Comparison of ENCODE assay signal across 18 mouse cellular contexts in the genomic region with DNA sequence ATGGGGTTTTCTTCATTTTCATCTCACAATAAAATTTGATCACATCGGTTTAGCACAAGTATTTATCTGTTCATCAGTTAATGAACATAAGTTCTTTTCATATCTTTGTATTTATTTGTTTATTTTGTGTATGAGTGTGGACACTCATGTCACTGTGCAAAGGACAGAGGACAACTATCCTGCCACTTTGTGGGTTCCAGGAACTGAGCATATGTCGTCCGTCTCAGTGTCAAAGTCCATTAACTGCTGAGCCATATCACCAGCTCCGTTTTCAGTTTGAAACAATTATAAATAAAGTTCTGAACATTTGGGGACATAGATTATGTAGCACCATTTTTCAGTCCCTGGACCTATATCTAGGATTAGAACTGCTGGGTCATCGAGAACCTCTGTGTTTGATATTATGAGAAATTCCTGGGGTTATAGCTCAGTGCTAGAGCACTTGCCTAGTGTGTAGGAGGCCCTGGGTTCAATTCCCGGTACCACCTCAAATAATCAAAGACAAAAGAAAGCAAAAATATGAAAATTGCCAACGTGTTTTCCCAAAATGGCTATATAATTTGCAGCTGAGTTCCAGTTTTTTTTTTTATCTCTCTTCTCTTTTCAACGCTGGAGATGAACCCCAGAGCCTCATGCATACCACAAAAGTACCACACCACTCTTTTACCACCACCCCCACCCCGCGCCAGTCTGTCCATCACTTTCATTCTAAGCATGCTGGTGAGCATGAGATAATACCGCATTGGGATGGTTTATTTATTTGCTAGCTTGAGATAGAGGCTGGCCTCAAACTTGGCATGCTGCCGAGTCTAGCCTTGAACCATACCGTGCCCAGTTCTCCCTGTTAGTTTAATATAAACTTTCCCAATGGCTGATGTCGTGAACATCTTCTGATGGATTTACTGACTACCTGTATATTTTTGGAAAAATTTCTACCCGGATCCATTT. TPM values are rescaled to one million over a fixed set of nuclear protein-coding genes. Genes with fewer than 3 reads are reported as not detected.
DNase-seq lines count a peak whose midpoint lies in the region; ATAC-seq and TF ChIP-seq lines count a peak whose summit lies in the region.
"Had no signal": no experiment of that assay in that cellular context is flagged by ENCODE, and none has a peak within 500 bp of the region (broad histone marks: within the 10 kb centered on the region; RNA-seq: fewer than 3 reads in every experiment).

No protein-coding gene starts in this region.

- TF ChIP-seq POLR2A in thymus, adult 2 months (IDR thresholded peaks at IDR 0.05; ENCODE audit: control insufficient read depth, extremely low read depth, insufficient read depth, low read length, poor library complexity), result no peak

- DNase-seq in adrenal gland, postnatal 25 days, result peak; percentile 51
- DNase-seq in kidney, postnatal 14 days, result no peak
- no peak for DNase-seq in thymus, adult 2 months
- DNase-seq: B cell, adult 2 months; cerebellum, postnatal 25 days; gastrocnemius, adult 2 months; heart, adult 2 months; heart, postnatal 14 days; thymus, adult 18-20 months had no signal

- H3K36me3 ChIP-seq in kidney, embryonic 16.5 days (ENCODE audit: insufficient read depth, low read length), result no peaks in the 10 kb centered on the region
- H3K36me3 ChIP-seq in kidney, embryonic 15.5 days, result no peaks in the 10 kb centered on the region
- no peaks in the 10 kb centered on the region for H3K36me3 ChIP-seq in intestine, postnatal 0 days (ENCODE audit: control insufficient read depth, insufficient read depth)
- no peaks in the 10 kb centered on the region for H3K36me3 ChIP-seq in thymus, adult 2 months (ENCODE audit: control insufficient read depth, insufficient read depth, low read length)
- H3K36me3 ChIP-seq in neural tube, embryonic 15.5 days, result no peaks in the 10 kb centered on the region

- WGBS in kidney, embryonic 16.5 days, result 75% methylated on average over 15 of the region's 15 CpGs
- 81% methylated on average over 15 of the region's 15 CpGs for WGBS in kidney, embryonic 15.5 days
- 47% methylated on average over 15 of the region's 15 CpGs for WGBS in intestine, postnatal 0 days
- WGBS in thymus, adult 2 months, result 88% methylated on average over 15 of the region's 15 CpGs
- 88% methylated on average over 15 of the region's 15 CpGs for WGBS in neural tube, embryonic 15.5 days

- peak; percentile 39; the same call in 1 of the 2 replicates for ATAC-seq in kidney, embryonic 16.5 days (ENCODE audit: low FRiP score, low TSS enrichment)
- ATAC-seq in kidney, embryonic 15.5 days (replicated peaks; ENCODE audit: low FRiP score), result no peak
- peak; percentile 81 for ATAC-seq in intestine, postnatal 0 days
- peak; percentile 92 for ATAC-seq in megakaryocyte-erythroid progenitor cell, adult 5-6 weeks (replicated peaks; ENCODE audit: low FRiP score, low TSS enrichment, poor library complexity, severe bottlenecking)
- no peak for ATAC-seq in neural tube, embryonic 15.5 days (ENCODE audit: low FRiP score)
- ATAC-seq: forebrain, embryonic 14.5 days; midbrain, embryonic 13.5 days had no signal

- H3K27ac ChIP-seq in kidney, embryonic 16.5 days (ENCODE audit: low read length), result no peak overlapping the region
- no peak overlapping the region for H3K27ac ChIP-seq in kidney, embryonic 15.5 days
- peak overlapping the region; percentile 10 for H3K27ac ChIP-seq in intestine, postnatal 0 days (ENCODE audit: low read depth, low read length)
- no peak overlapping the region for H3K27ac ChIP-seq in thymus, adult 2 months (ENCODE audit: control insufficient read depth, insufficient read depth, low read length)
- no peak overlapping the region for H3K27ac ChIP-seq in neural tube, embryonic 15.5 days (replicated peaks)
- H3K27ac ChIP-seq: embryonic facial prominence, embryonic 13.5 days; gastrocnemius, adult 2 months; heart, adult 2 months had no signal

- peaks cover 8% of the 10 kb centered on the region for H3K9me3 ChIP-seq in kidney, embryonic 16.5 days (ENCODE audit: low read length)
- H3K9me3 ChIP-seq in kidney, embryonic 15.5 days (replicated peaks), result peaks cover 3% of the 10 kb centered on the region
- no peaks in the 10 kb centered on the region for H3K9me3 ChIP-seq in intestine, postnatal 0 days (ENCODE audit: control insufficient read depth)
- 0 out of 2 replicates have a peak, but pooled peaks cover 3% of the 10 kb centered on the region for H3K9me3 ChIP-seq in neural tube, embryonic 15.5 days (replicated peaks)
- H3K9me3 ChIP-seq: embryonic facial prominence, embryonic 13.5 days had no signal

- no peaks in the 10 kb centered on the region for H3K27me3 ChIP-seq in kidney, embryonic 16.5 days (ENCODE audit: insufficient read depth, low read length)
- no peaks in the 10 kb centered on the region for H3K27me3 ChIP-seq in kidney, embryonic 15.5 days
- H3K27me3 ChIP-seq in intestine, postnatal 0 days (replicated peaks; ENCODE audit: control insufficient read depth, insufficient read depth, low read length), result no peaks in the 10 kb centered on the region
- no peaks in the 10 kb centered on the region for H3K27me3 ChIP-seq in thymus, adult 2 months (ENCODE audit: control insufficient read depth, insufficient read depth, low read length)
- H3K27me3 ChIP-seq in neural tube, embryonic 15.5 days (replicated peaks), result no peaks in the 10 kb centered on the region
- H3K27me3 ChIP-seq: embryonic facial prominence, embryonic 13.5 days; limb, embryonic 12.5 days; midbrain, embryonic 13.5 days had no signal

- H3K4me1 ChIP-seq in kidney, embryonic 16.5 days (ENCODE audit: insufficient read depth, low read length), result peaks cover 12% of the 10 kb centered on the region; the same call in 1 of the 2 replicates
- peaks cover 19% of the 10 kb centered on the region; the same call in 1 of the 2 replicates for H3K4me1 ChIP-seq in kidney, embryonic 15.5 days
- H3K4me1 ChIP-seq in intestine, postnatal 0 days (replicated peaks; ENCODE audit: control insufficient read depth, insufficient read depth, low read length), result 0 out of 2 replicates have a peak, but pooled peaks cover 5% of the 10 kb centered on the region
- H3K4me1 ChIP-seq in thymus, adult 2 months (replicated peaks; ENCODE audit: control insufficient read depth, insufficient read depth, low read length), result peaks cover 3% of the 10 kb centered on the region; the same call in 1 of the 2 replicates
- H3K4me1 ChIP-seq in neural tube, embryonic 15.5 days, result peaks cover 14% of the 10 kb centered on the region

- H3K9ac ChIP-seq in kidney, embryonic 16.5 days (replicated peaks; ENCODE audit: low read length), result no peak overlapping the region
- no peak overlapping the region for H3K9ac ChIP-seq in kidney, embryonic 15.5 days
- H3K9ac ChIP-seq in intestine, postnatal 0 days (ENCODE audit: low read depth, low read length), result no peak overlapping the region
- H3K9ac ChIP-seq in neural tube, embryonic 15.5 days (replicated peaks), result no peak overlapping the region
- H3K9ac ChIP-seq: embryonic facial prominence, embryonic 13.5 days; limb, embryonic 12.5 days; midbrain, embryonic 13.5 days had no signal

- no peak for TF ChIP-seq CTCF in intestine, postnatal 0 days (IDR thresholded peaks at IDR 0.05; ENCODE audit: low read depth)
- TF ChIP-seq CTCF in thymus, adult 2 months (IDR thresholded peaks at IDR 0.05; ENCODE audit: borderline replicate concordance, control insufficient read depth, extremely low read depth, insufficient read depth, low read length, poor library complexity), result no peak

- no peak overlapping the region for H3K4me3 ChIP-seq in kidney, embryonic 16.5 days (ENCODE audit: low read length)
- no peak overlapping the region for H3K4me3 ChIP-seq in kidney, embryonic 15.5 days (replicated peaks)
- H3K4me3 ChIP-seq in intestine, postnatal 0 days (ENCODE audit: low read depth, low read length), result no peak overlapping the region
- no peak overlapping the region for H3K4me3 ChIP-seq in thymus, adult 2 months (ENCODE audit: control insufficient read depth, insufficient read depth, low read length)
- H3K4me3 ChIP-seq in neural tube, embryonic 15.5 days (replicated peaks), result no peak overlapping the region
- H3K4me3 ChIP-seq: embryonic facial prominence, embryonic 13.5 days; gastrocnemius, adult 2 months; heart, adult 2 months; limb, embryonic 12.5 days; midbrain, embryonic 13.5 days had no signal

- H3K4me2 ChIP-seq in kidney, embryonic 16.5 days (replicated peaks; ENCODE audit: low read depth, low read length), result no peak overlapping the region
- no peak overlapping the region for H3K4me2 ChIP-seq in kidney, embryonic 15.5 days
- peak overlapping the region; percentile 30 for H3K4me2 ChIP-seq in intestine, postnatal 0 days (replicated peaks; ENCODE audit: low read depth)
- H3K4me2 ChIP-seq in neural tube, embryonic 15.5 days, result no peak overlapping the region
- H3K4me2 ChIP-seq: embryonic facial prominence, embryonic 13.5 days; limb, embryonic 12.5 days; midbrain, embryonic 13.5 days had no signal

RNA-seq across cellular contexts. Expression of a gene that starts 28.6 kb away (rescaled TPM):
- 11.7 and 13.8 TPM in 2 replicates for polyA plus RNA-seq in kidney, embryonic 16.5 days (2015; fragmentation: Nextera tagmentation; extraction: Ambion mirVana)
- polyA plus RNA-seq in kidney, embryonic 15.5 days (2015; fragmentation: Nextera tagmentation; extraction: Ambion mirVana), result 17.2 and 17.3 TPM in 2 replicates
- total RNA-seq in adrenal gland, postnatal 25 days (2021), result 25.1 and 27.9 TPM in 2 replicates
- polyA plus RNA-seq in intestine, postnatal 0 days (2015; fragmentation: Nextera tagmentation; extraction: Ambion mirVana), result 15.3 and 18.1 TPM in 2 replicates
- 32.4 and 38.6 TPM in 2 replicates for total RNA-seq in megakaryocyte-erythroid progenitor cell, adult 5-6 weeks (2014; fragmentation: Nextera tagmentation)
- total RNA-seq in megakaryocyte-erythroid progenitor cell, adult 5-6 weeks (2017), result 11.9 and 19.5 TPM in 2 replicates
- 1.3 TPM in 2 replicates for polyA plus RNA-seq in thymus, adult 2 months (2012; rRNA removed)
- 45.1 and 57.1 TPM in 2 replicates for polyA plus RNA-seq in neural tube, embryonic 15.5 days (2015; fragmentation: Nextera tagmentation; extraction: Ambion mirVana)

Comparison
In these comparisons a context has a peak if more than half of its experiments do, and no peak if none do; other contexts are left out.
1. ATAC-seq: peak in kidney, embryonic 16.5 days (single experiment), intestine, postnatal 0 days (single experiment) and megakaryocyte-erythroid progenitor cell, adult 5-6 weeks (single experiment); none in kidney, embryonic 15.5 days (single experiment) and neural tube, embryonic 15.5 days (single experiment).